Mouse (Mus musculus) G1E (cell line): ENCODE data around the gene Prr15l. TPM values are rescaled to one million over a fixed set of nuclear protein-coding genes. Genes with fewer than 3 reads are reported as not detected.
A peak's percentile ranks its signal among the peaks of the same experiment; 100 is the strongest.

Source experiments
- ATAC-seq: 2 replicates; pipeline ENCODE4 v1.8.0; 2016; ENCODE audit warnings: mild to moderate bottlenecking; ENCODE audit not compliant: insufficient number of reproducible peaks, poor library complexity, low FRiP score, severe bottlenecking; ENCODE audit errors: extremely low read depth
- DNase-seq: peaks from one replicate; pipeline ENCODE4 v3.0.0; 2012; ENCODE audit warnings: low spot score
- H3K27me3 ChIP-seq: 2 replicates; pipeline ENCODE4 v1.6.1; 2012; ENCODE audit warnings: mild to moderate bottlenecking, low read length, inconsistent platforms; ENCODE audit not compliant: insufficient read depth
- H3K36me3 ChIP-seq: replicated peaks from 2 replicates; pipeline ENCODE3; 2012; ENCODE audit warnings: mild to moderate bottlenecking, inconsistent platforms
- H3K4me1 ChIP-seq: 2 replicates; pipeline ENCODE4 v1.6.1; 2012; ENCODE audit warnings: low read depth, low read length, inconsistent platforms, mixed read lengths; ENCODE audit not compliant: insufficient read depth
- H3K4me3 ChIP-seq: 2 replicates; pipeline ENCODE4 v1.5.1; 2012; ENCODE audit warnings: low read depth, mild to moderate bottlenecking, inconsistent platforms, low read length, moderate library complexity, mixed read lengths
- H3K9me3 ChIP-seq: replicated peaks from 2 replicates; pipeline ENCODE4 v1.6.1; 2012; ENCODE audit warnings: inconsistent platforms
- CTCF ChIP-seq: IDR thresholded peaks from 2 replicates; pipeline ENCODE4 v1.5.1; 2012; ENCODE audit warnings: low read depth, low read length, inconsistent platforms, mixed read lengths
- GATA1 ChIP-seq: IDR thresholded peaks from 2 replicates; pipeline ENCODE4 v1.6.1; 2012; ENCODE audit warnings: borderline replicate concordance, low read length, inconsistent platforms, mixed read lengths
- GATA2 ChIP-seq: IDR thresholded peaks from 2 replicates; pipeline ENCODE4 v1.6.1; 2012; ENCODE audit warnings: low read depth, low read length, inconsistent platforms, borderline replicate concordance
- POLR2AphosphoS5 ChIP-seq: IDR thresholded peaks from 2 replicates; pipeline ENCODE4 v1.6.1; 2012; ENCODE audit warnings: low read depth, low read length, inconsistent platforms; ENCODE audit not compliant: insufficient replicate concordance
- TAL1 ChIP-seq: conservative IDR thresholded peaks from 2 replicates; pipeline ENCODE4 v1.6.1; 2012; ENCODE audit warnings: low read depth, low read length, inconsistent platforms, mixed read lengths
- polyA plus RNA-seq: library from polyadenylated mRNA; stranded (reverse); fragments of >175 nt; gene quantifications from 2 replicates; pipeline ENCODE4 v1.2.3, GENCODE M21; 2012
- total RNA-seq, 2 experiments: library from RNA; stranded (forward) in 1 of 2; stranded (reverse) in 1 of 2; fragments of 200-1000 nt in 1 of 2; fragments of >200 nt in 1 of 2; fragmentation: Nextera tagmentation in 1 of 2; gene quantifications; 2 replicates each; pipeline ENCODE4 v1.2.3; 2014 to 2017

Gene Prr15l
- total and polyA plus RNA-seq, 3 experiments: 0.05 to 0.17 TPM; not detected in 1

DNA sequence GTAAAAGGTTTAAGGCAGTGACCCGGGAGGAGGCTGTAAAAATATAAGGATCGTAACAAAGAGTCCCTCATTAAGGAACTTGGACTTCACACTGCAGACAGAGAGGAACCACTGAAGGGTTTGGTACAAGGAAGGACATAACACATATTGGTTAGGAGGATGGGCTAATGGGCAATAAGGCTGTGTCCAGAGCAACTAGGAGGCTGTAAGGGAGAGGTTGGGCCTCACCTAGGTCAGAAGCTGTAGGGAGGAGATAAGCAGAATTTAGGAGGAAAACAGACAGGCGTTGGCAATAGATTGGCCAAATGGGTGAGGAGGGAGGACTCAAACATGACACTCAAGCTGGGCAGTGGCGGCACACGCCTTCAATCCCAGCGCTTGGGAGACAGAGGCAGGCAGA, 10.5 kb upstream of the Prr15l start:
- Histone ChIP-seq H3K4me1 (peaks cover 71% of the 10 kb centered on the region), H3K27me3 (no peaks in the 10 kb centered on the region), H3K9me3 (no peaks in the 10 kb centered on the region), H3K36me3 (peaks cover 27% of the 10 kb centered on the region), H3K4me3 (peak overlapping the region; percentile 21; the same call in 1 of the 2 replicates)
- DNase-seq (peak; percentile 40), ATAC-seq (no peak)
- TF ChIP-seq TAL1 (peak; percentile 83), POLR2AphosphoS5 (no peak), CTCF (no peak)

DNA sequence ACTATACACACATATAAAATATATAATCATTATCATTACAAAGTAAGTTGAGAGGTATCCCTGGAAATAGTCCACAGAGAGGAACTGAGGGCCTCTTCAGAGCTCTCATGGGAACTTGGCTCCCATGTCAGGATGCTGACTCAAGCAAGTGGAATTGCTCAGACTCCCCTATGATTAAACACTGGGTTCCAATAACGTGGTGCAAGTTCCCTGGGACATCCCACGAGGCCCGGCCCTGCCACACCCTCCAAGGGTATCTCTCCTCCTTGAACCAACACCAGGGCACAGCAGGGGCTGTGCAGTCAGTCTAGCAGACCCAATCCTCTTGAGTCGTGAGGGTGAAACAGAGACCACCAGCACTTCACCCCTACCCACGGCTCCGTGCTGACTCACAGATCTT, 8.9 kb upstream of the Prr15l start:
- ATAC-seq (no peak), DNase-seq (no peak)
- Histone ChIP-seq H3K4me3 (no peak overlapping the region), H3K36me3 (peaks cover 12% of the 10 kb centered on the region), H3K4me1 (peaks cover 71% of the 10 kb centered on the region), H3K9me3 (no peaks in the 10 kb centered on the region), H3K27me3 (no peaks in the 10 kb centered on the region)
- TF ChIP-seq GATA1 (no peak), GATA2 (no peak), CTCF (no peak), POLR2AphosphoS5 (no peak), TAL1 (no peak)

GRCm38 (mm10) chr11:96924861-96925260, 3.0 kb upstream of the Prr15l start:
- ATAC-seq (no peak; the same call in 1 of the 2 replicates), DNase-seq (peak; percentile 44)
- Histone ChIP-seq H3K36me3 (no peaks in the 10 kb centered on the region), H3K4me1 (peaks cover 81% of the 10 kb centered on the region), H3K9me3 (no peaks in the 10 kb centered on the region), H3K27me3 (peaks cover 9% of the 10 kb centered on the region), H3K4me3 (peak overlapping the region; percentile 57; the same call in 1 of the 2 replicates)
- TF ChIP-seq GATA1 (no peak), CTCF (no peak), POLR2AphosphoS5 (no peak), GATA2 (no peak), TAL1 (no peak)

DNA sequence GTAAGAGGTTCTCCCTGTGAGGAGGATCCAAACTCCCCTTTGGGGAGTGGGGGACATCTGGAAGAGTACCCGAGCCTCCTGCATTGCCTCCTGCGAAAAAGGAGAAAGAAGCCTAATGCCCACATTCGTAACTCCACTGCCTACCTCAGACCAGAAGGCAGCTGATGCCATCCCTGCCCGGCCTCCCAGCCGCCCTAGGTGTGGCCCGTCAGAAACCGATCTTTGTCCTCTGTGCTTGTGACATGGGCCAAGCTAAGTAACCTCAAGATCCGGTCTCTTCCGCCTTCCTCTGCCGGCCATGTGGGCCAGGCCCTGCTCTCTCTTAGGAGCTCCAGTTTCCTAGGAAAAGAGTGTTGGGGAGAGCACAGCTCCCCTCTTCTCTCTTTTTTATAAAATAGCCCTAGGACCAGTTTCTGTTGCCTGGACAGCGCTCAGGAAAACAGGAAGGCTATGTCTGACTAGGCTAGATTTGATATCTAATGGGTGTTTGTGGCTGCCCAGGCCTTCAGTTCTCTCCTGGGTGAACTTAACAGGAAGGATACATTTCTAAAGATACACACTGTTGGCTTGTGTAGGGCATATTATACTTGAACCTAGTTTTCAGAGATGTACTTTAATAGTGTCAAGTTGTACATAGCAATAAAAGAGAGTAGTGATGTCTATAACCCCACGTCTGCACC, 2.3 kb upstream of the Prr15l start:
- TF ChIP-seq CTCF: no peak
- TF ChIP-seq GATA1: no peak
- no peak for TF ChIP-seq TAL1
- no peak for TF ChIP-seq POLR2AphosphoS5
- no peak for TF ChIP-seq GATA2
- DNase-seq: no peak
- peaks cover 82% of the 10 kb centered on the region for H3K4me1 ChIP-seq

GRCm38 (mm10) chr11:96926587-96926986, 1.3 kb upstream of the Prr15l start:
- H3K36me3 ChIP-seq: no peaks in the 10 kb centered on the region
- ATAC-seq (no peak), DNase-seq (no peak)
- no peaks in the 10 kb centered on the region for H3K9me3 ChIP-seq
- H3K27me3 ChIP-seq: peaks cover 10% of the 10 kb centered on the region
- H3K4me3 ChIP-seq: no peak overlapping the region
- peaks cover 81% of the 10 kb centered on the region for H3K4me1 ChIP-seq
- TF ChIP-seq POLR2AphosphoS5: no peak
- TF ChIP-seq GATA2: no peak
- no peak for TF ChIP-seq CTCF
- no peak for TF ChIP-seq TAL1
- no peak for TF ChIP-seq GATA1

More for the DNA sequence above, 2.3 kb upstream of the Prr15l start:
- Histone ChIP-seq H3K4me3 (peak overlapping the region; percentile 54; the same call in 1 of the 2 replicates), H3K9me3 (no peaks in the 10 kb centered on the region), H3K36me3 (no peaks in the 10 kb centered on the region), H3K27me3 (peaks cover 9% of the 10 kb centered on the region)
- no peak for ATAC-seq

DNA sequence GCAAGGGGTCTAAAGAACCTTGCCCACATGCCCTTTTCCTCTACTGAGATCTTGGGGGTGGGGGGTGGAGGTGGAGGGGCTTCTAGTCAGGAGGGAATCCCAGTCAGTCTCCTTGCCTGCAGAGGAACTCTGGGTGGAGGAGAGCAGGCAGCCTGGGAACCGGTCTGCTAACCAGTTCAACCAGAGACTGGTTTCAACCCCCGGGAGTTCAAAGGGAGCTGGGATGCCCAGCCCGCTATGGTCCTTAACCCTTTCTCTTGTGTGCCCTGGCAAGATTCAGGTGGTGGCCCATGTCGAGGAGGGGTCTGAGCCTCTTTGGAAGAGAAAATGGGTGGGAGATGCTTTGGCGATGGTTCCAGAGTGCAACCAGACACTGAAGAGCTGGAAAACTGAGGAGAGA, 787 bp downstream of the Prr15l start:
- H3K36me3 ChIP-seq: peaks cover under 1% of the 10 kb centered on the region
- no peaks in the 10 kb centered on the region for H3K9me3 ChIP-seq
- H3K27me3 ChIP-seq: peaks cover 12% of the 10 kb centered on the region
- no peak for TF ChIP-seq TAL1
- TF ChIP-seq GATA2: no peak
- TF ChIP-seq CTCF: no peak
- H3K4me1 ChIP-seq: peaks cover 85% of the 10 kb centered on the region
- no peak for DNase-seq
- ATAC-seq: no peak
- H3K4me3 ChIP-seq: no peak overlapping the region
